Mouse (Mus musculus) cerebellum, postnatal 4 days (tissue): Measurements from ENCODE around the gene Tnpo1.
A peak's percentile ranks its signal among the peaks of the same experiment; 100 is the strongest.
"Not testable (repeated sequence)": the region's sequence is repeated elsewhere in the genome, so short reads cannot be mapped to it uniquely, and the experiment has no call there.

Experiments used
- DNase-seq, 2 experiments: peaks; one replicate each; pipeline ENCODE4 v3.0.0; 2022; ENCODE audit warnings: low spot score in 2 of 2, mixed read lengths in 1 of 2

Tnpo1 gene

DNA sequence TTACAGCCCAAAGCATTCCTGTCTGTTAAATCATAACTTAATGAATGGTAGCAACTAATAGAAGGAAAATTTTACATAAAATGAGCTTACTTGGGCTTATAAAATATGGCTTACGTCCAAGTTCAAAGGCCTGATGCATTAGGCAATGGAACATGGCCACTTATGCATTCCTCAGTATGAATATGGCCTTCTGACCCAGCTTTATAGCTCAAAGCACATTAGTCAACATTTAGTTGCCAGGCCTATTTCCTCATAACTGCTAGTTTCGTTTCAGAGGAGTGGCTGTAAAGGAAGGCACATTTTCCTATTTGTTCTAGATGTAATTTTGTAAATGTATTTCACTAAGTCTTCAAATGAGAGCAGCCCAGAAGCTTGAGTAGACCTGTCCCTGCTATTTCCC lies 107.1 kb downstream of the Tnpo1 start:
- no peak for DNase-seq

GRCm38 (mm10) chr13:98818205-98818604 lies 108.0 kb downstream of the Tnpo1 start:
- DNase-seq, result no peak

DNA sequence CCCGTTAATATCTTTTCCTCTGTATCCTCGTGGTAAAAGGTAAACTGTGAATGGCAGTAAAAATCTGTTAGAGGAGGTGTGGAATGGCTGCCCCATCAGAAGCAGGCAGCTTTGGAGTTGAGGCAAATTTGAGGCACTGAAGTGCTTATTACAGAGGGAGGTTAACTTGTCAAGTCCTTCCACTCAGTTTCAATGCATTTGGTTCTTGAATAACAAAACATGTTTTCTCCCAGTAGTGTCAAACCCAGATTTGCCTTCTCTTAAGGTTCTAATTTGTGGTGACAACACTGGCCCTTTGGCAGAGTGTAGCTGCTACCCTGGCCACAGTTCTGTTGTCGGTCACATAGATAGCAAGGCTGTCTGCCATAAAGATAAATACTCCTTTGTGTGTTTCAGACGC lies 108.4 kb downstream of the Tnpo1 start:
- no peak for DNase-seq

DNA sequence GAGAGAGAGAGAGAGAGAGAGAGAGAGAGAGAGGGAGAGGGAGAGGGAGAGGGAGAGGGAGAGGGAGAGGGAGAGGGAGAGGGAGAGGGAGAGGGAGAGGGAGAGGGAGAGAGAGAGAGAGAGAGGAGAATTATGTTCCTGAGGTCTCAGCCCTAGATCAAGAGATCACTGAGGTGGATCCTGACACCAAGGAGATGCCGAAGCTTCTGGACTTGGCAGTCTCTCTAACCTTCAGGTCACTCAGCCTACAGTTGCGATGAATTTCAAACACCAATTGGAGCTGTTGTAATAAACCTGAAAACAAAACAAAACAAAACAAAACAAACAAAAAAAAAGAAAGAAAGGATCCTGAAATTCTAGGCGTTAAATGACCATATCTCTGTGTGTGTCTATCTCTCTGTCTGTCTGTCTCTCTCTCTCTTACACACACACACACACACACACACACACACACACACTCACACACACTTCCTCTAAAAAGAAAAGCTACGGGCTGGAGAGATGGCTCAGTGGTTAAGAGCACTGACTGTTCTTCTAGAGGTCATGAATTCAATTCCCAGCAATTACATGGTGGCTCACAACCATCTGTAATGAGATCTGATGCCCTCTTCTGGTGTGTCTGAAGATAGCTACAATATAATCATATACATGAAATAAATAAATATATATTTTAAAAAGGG lies 109.1 kb downstream of the Tnpo1 start:
- DNase-seq, result not testable (repeated sequence)

- no peak for DNase-seq
Measured at GRCm38 (mm10) chr13:98816571-98816970, 109.6 kb downstream of the Tnpo1 start.

- DNase-seq, result peak; percentile 90 to 98
Measured at GRCm38 (mm10) chr13:98815147-98815785, 110.9 kb downstream of the Tnpo1 start, which contains the start of gene Fcho2. TSS of gene Fcho2 (minus strand) at chr13:98815449.

DNA sequence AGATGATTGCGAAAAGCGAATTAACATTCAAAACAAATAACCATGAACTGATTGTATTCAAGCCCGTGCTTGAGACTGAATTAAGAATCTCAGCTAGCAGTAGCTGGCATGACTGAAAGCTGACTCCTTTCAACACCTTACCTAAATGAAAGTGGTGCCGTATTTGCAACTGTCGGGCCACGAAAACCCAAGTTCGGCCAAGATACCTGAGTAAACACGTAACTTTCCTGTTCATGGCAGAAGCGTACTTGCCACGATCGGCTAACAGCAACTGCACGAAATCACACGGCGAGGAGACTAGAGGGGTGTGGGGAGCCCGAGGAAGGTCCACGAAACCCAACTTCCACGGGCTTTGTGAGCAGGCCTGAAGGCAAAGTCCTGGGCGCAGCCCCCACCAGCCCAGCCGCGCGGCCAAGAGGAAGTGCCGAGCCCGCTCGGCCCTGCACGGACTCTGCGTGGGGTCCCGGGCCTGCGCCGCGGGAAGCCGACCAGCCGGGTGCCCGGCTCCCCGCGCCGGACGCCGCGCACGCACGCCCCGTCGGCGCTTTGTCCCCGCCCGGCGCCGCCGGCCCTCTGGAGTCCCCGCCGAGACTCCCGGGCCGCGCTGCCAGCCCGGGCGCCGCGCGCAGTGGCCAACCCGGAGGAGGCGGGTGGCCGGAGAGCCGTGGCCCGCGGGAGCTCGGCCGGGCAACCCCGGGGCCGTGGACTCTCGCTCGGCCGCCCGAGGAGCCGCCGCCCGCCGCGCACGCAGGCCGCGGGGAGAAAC lies 111.7 kb downstream of the Tnpo1 start:
- peak in 1 of 2 experiments; percentile 38 for DNase-seq

DNA sequence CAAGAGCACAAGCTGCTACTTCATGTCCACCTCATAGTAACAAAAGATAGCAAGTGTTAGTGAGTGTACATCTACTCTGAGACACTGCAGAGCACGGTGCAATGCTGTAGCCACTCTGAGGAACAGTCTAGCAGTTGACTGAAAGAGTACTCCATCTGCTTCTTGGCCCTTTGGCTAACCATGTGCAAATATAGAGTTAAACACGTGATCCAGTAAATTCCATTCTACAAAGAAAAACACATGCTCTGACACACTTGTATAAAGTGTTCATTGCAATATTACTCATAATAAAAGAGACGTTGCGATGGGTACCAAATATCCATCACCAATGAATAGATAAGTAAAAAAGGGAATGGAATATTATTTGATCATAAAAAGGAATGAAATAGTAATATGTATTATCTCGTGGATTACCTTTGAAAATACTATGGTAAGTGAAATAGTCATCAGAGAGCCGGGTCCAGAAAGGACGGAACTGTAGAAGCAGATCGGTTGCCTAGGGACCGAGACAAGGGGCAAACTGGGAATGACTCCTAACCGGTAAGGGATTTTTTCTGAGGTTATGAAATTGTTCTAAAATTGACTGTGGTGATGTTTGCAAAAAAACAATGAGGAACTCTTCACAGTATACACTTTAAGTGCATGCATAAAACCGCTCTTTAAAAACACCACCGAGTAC lies 112.4 kb downstream of the Tnpo1 start:
- no peak for DNase-seq

DNA sequence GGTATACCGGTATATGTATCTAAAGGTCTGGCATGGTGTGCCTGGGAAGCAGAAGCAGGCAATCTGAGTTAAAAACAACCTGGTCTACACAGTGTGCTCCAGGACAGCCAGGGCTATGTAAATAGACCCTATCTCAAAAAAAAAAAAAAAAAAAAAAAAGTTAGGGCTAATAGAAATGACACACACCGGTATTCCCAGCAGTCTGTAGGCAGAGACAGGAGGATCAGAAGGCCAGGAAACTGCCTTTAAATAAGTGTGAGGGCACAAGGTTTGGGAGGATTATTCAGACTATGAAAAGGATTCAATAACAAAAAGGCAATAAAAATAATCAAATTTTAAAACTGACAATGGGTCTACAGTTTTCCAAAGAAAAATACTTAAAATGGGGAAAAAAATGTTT lies 113.0 kb downstream of the Tnpo1 start:
- DNase-seq, result no peak

DNA sequence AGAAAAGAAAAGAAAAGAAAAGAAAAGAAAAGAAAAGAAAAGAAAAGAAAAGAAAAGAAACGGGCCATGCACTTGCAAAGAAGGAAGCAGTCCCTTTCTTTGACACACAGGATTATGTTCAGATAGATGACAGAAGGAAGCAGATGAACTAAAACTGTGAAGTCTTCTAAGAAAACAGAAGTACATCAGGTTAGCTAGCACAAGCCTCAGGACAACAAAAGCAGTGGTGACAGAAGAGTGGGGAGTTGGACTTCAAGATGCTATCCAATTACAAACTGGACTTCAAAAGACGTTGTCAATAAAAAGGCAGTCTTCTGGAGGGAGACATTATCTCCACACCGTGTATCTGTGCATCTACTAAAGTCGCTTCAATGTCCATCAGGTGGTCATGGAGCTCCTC lies 113.9 kb downstream of the Tnpo1 start:
- no peak for DNase-seq

GRCm38 (mm10) chr13:98810143-98810542 lies 116.0 kb downstream of the Tnpo1 start:
- DNase-seq, result no peak

- DNase-seq, result no peak
Measured at GRCm38 (mm10) chr13:98809087-98809486, 117.1 kb downstream of the Tnpo1 start.

- no peak for DNase-seq
Measured at GRCm38 (mm10) chr13:98804480-98804879, 121.7 kb downstream of the Tnpo1 start.

DNA sequence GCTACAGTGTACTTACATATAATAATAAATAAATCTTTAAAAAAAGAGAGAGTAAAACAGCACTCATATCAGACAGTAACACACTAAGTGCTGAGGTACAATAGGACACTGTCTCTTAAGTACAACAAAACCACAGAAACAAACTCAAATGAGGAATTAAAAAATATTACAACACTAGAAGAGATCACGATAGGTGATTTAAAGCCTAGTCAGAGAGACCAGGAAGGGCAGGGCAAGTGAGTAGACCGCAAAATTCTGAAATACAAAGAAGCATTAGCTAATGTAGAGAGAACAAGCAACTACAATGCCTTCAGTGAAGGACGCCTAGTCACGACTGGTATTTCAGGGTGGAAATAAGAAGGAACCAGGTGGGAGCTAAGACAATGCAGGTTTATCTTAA lies 122.5 kb downstream of the Tnpo1 start:
- no peak for DNase-seq

DNA sequence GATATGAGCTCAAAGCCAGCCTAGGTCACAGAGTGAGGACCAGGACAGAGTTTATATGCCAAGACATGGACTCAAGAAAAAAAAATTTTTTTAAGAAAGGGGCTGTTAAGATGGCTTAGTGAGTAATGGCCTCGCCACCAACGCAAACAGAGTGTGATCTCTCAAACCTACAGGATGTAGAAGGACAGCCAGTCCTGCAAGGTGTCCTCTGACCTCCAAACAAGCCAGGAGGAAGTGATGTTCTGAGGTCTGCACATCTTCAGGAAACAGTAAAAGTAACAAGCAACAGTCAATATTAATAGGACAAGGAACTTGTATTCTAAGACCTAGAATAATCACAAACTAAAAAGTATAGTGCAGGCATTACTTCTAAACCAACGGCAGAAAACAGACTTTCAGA lies 123.2 kb downstream of the Tnpo1 start:
- no peak for DNase-seq

GRCm38 (mm10) chr13:98795511-98795910 lies 130.7 kb downstream of the Tnpo1 start:
- no peak for DNase-seq

DNA sequence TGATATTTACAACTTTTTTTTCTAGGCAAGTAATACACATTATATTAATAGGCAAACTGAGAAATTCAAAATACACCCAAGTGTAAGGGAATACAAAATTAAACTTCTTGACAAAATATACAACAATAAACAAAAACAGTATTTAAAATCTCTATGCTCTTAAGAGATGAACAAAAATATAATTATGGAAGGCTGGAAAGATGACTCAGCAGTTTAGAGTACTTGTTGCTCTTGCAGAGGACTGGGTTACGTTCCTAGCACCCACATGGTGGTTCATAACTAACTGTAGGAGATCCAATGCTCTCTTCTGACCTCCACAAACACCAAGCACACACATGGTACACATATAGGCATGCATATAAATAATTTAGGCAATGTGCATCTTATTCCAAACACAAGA lies 133.3 kb downstream of the Tnpo1 start:
- no peak for DNase-seq

DNA sequence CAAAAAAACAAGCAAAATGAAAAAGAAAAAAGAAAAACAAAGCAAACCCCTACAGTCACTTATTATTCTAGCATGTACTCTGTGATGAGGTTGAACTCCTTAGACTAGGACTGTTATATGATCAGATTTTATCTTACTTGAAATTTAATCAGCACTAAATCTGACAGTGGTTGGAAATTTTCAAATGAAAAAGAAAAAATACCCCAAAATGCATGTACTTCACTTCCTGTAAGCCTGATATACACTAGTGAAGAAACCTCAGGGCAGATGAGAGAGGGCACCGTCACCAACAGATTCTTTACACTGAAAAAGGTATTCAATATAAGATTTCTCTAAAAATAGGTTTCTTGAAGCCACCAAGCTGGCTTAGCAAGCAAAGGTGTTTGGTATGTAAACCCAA lies 134.5 kb downstream of the Tnpo1 start:
- no peak for DNase-seq
